Mouse (Mus musculus) liver, embryonic 15.5 days (tissue): ENCODE measurements around the gene Eln. TPM values are rescaled to one million over a fixed set of nuclear protein-coding genes. Genes with fewer than 3 reads are reported as not detected.

Experiments used
- ATAC-seq: fragments of 200-750 bp; cut with Nextera tagmentation; 2 replicates; pipeline ENCODE4 v1.8.0; 2017; ENCODE audit warnings: moderate number of reproducible peaks, mild to moderate bottlenecking, moderate library complexity; ENCODE audit not compliant: insufficient read depth
- H3K27ac ChIP-seq: fragments of 300-500 bp; sonication (generic); replicated peaks from 2 replicates; pipeline ENCODE4 v1.5.1; 2015; ENCODE audit warnings: mild to moderate bottlenecking, inconsistent platforms
- H3K27me3 ChIP-seq: fragments of 300-500 bp; sonication (generic); 2 replicates; pipeline ENCODE4 v1.6.1; 2015; ENCODE audit warnings: mild to moderate bottlenecking, inconsistent platforms
- H3K36me3 ChIP-seq: fragments of 300-500 bp; sonication (generic); replicated peaks from 2 replicates; pipeline ENCODE4 v1.6.1; 2015; ENCODE audit warnings: moderate library complexity, mild to moderate bottlenecking, inconsistent platforms
- H3K4me1 ChIP-seq: fragments of 300-500 bp; sonication (generic); replicated peaks from 2 replicates; pipeline ENCODE4 v1.6.1; 2015; ENCODE audit warnings: inconsistent platforms
- H3K4me2 ChIP-seq: fragments of 300-500 bp; sonication (generic); 2 replicates; pipeline ENCODE4 v1.6.1; 2015; ENCODE audit warnings: moderate library complexity, mild to moderate bottlenecking, inconsistent platforms
- H3K4me3 ChIP-seq: fragments of 300-500 bp; sonication (generic); replicated peaks from 2 replicates; pipeline ENCODE4 v1.5.1; 2015; ENCODE audit warnings: mild to moderate bottlenecking, inconsistent platforms
- H3K9ac ChIP-seq: fragments of 300-500 bp; sonication (generic); 2 replicates; pipeline ENCODE4 v1.6.1; 2015; ENCODE audit warnings: moderate library complexity, mild to moderate bottlenecking, inconsistent platforms
- H3K9me3 ChIP-seq: fragments of 300-500 bp; sonication (generic); replicated peaks from 2 replicates; pipeline ENCODE4 v1.6.1; 2016; ENCODE audit warnings: inconsistent platforms
- WGBS: fragments of 180-500 bp; shearing (Covaris S2); methylation state at CpG from one replicate; pipeline ENCODE4 v1.1.7; 2015; ENCODE audit warnings: mixed read lengths; ENCODE audit not compliant: insufficient replicate concordance; 5-methylcytosine and 5-hydroxymethylcytosine counted together
- polyA plus RNA-seq: library from polyadenylated mRNA; unstranded; fragments of >200 nt; fragmentation: Nextera tagmentation; extraction: Ambion mirVana; gene quantifications from 2 replicates; pipeline ENCODE4 v1.2.1, GENCODE M21; 2015

Gene Eln
- polyA plus RNA-seq, 1 experiment from 2014 or later = 5.0 TPM

GRCm38 (mm10) chr5:134765441-134765840 lies 18.3 kb upstream of the Eln start:
- Histone ChIP-seq H3K9me3 (no peaks in the 10 kb centered on the region), H3K9ac (no peak overlapping the region), H3K4me2 (no peak overlapping the region), H3K27me3 (no peaks in the 10 kb centered on the region), H3K27ac (no peak overlapping the region), H3K4me1 (no peaks in the 10 kb centered on the region), H3K36me3 (no peaks in the 10 kb centered on the region), H3K4me3 (no peak overlapping the region)
- WGBS = 74% methylated on average over 16 of the region's 16 CpGs
- no peak for ATAC-seq

DNA sequence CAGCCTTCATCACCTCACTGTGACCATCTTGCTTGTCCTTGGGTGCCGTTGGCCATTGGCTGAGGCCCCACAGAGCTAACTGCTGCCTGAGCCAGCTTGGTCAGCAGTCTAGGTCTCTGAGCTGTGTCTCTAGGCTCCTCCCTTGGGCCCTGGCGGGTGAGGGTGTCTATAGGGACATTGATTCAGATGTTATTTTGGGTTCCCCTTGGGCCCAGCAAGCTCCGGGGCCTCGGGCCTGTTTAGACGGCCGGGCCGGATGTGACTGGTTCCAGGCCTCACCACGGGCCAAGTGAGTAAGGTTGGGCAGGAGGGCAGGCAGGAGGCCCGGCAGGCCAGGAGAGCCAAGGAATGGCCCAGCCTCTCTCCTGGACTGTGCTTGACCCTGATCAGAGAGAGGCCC lies 16.2 kb upstream of the Eln start:
- no peak overlapping the region for H3K4me2 ChIP-seq
- H3K36me3 ChIP-seq = no peaks in the 10 kb centered on the region
- no peaks in the 10 kb centered on the region for H3K4me1 ChIP-seq
- WGBS = 70% methylated on average over 9 of the region's 9 CpGs
- no peaks in the 10 kb centered on the region for H3K9me3 ChIP-seq
- no peak overlapping the region for H3K9ac ChIP-seq
- no peak overlapping the region for H3K4me3 ChIP-seq
- H3K27me3 ChIP-seq = no peaks in the 10 kb centered on the region
- no peak overlapping the region for H3K27ac ChIP-seq
- ATAC-seq = no peak

DNA sequence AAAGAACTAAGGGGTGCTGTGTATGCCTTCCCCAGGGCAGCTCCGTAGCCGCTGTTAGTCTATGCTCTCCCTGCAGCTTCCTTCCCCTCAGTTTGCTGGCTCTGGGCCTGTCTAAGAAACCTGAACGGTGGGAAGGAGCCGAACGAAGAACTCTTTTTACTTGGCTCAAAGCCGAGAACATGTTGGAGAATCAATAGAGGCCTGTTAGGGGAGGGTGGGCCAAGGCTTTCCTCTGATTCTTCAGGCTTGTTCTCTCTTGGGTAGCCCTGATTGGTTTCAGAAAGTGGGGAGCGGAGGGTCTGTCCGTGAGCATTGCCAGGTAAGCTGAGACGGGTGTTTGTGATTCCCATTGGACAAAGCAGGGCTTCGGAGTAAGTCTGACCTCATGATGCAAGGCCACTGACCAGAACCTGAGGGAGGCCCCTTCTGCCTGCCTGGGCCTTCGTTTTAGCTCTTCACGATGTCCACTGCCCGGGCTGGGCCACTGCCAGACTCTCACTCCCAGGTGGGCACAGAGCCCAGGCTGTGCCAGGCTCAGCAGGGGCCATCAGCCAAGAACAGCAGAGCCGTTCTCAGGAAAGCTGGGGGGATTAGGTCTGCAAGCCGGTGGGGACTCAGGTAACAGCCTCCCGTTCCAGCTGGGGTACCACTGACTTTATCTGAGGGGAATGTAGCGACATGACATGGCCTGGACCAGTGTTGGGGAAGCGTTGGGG lies 14.4 kb upstream of the Eln start:
- Histone ChIP-seq H3K9ac (no peak overlapping the region), H3K4me1 (no peaks in the 10 kb centered on the region), H3K27ac (no peak overlapping the region), H3K9me3 (no peaks in the 10 kb centered on the region), H3K4me2 (no peak overlapping the region), H3K36me3 (no peaks in the 10 kb centered on the region), H3K27me3 (no peaks in the 10 kb centered on the region), H3K4me3 (no peak overlapping the region)
- WGBS = 64% methylated on average over 18 of the region's 18 CpGs
- no peak for ATAC-seq

- no peak overlapping the region for H3K27ac ChIP-seq
- no peak overlapping the region for H3K4me3 ChIP-seq
- no peaks in the 10 kb centered on the region for H3K36me3 ChIP-seq
- H3K9me3 ChIP-seq = no peaks in the 10 kb centered on the region
- no peaks in the 10 kb centered on the region for H3K27me3 ChIP-seq
- H3K4me2 ChIP-seq = no peak overlapping the region
- no peak for ATAC-seq
- no peak overlapping the region for H3K9ac ChIP-seq
- WGBS = 27% methylated on average over 13 of the region's 13 CpGs
- H3K4me1 ChIP-seq = no peaks in the 10 kb centered on the region
These were observed 8.9 kb upstream of the Eln start for GRCm38 (mm10) chr5:134756031-134756430.

- no peak overlapping the region for H3K4me2 ChIP-seq
- no peak overlapping the region for H3K9ac ChIP-seq
- H3K9me3 ChIP-seq = no peaks in the 10 kb centered on the region
- H3K27ac ChIP-seq = no peak overlapping the region
- H3K4me3 ChIP-seq = no peak overlapping the region
- WGBS = 53% methylated on average over 10 of the region's 10 CpGs
- H3K36me3 ChIP-seq = no peaks in the 10 kb centered on the region
- no peak for ATAC-seq
- no peaks in the 10 kb centered on the region for H3K4me1 ChIP-seq
- no peaks in the 10 kb centered on the region for H3K27me3 ChIP-seq
These were observed 7.0 kb upstream of the Eln start for GRCm38 (mm10) chr5:134754096-134754495.

DNA sequence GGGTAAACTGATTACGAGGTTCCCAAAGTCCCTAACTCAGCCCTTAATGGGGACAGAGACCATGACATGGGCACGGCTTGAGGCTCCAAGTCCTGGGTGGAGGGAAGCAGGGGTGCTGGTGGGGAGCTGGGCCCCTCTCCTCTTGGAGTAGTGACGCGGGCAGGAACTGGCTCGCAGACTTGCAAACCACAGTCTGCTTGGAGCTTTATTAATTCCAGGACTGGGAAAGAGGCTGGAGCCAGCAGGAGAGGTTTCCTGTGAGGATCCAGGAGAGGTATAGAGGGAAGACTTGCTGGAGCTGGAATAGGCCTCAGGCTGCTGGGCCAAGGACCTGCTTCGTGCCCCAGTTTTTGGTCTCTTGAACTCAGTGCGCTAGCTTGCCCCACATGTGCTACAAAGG lies 3.3 kb upstream of the Eln start:
- Histone ChIP-seq H3K4me1 (0 out of 2 replicates have a peak, but pooled peaks cover 3% of the 10 kb centered on the region), H3K36me3 (no peaks in the 10 kb centered on the region), H3K27me3 (peaks cover 14% of the 10 kb centered on the region), H3K4me2 (no peak overlapping the region), H3K4me3 (no peak overlapping the region), H3K27ac (no peak overlapping the region), H3K9me3 (no peaks in the 10 kb centered on the region), H3K9ac (no peak overlapping the region)
- no peak for ATAC-seq
- 75% methylated on average over 7 of the region's 7 CpGs for WGBS

DNA sequence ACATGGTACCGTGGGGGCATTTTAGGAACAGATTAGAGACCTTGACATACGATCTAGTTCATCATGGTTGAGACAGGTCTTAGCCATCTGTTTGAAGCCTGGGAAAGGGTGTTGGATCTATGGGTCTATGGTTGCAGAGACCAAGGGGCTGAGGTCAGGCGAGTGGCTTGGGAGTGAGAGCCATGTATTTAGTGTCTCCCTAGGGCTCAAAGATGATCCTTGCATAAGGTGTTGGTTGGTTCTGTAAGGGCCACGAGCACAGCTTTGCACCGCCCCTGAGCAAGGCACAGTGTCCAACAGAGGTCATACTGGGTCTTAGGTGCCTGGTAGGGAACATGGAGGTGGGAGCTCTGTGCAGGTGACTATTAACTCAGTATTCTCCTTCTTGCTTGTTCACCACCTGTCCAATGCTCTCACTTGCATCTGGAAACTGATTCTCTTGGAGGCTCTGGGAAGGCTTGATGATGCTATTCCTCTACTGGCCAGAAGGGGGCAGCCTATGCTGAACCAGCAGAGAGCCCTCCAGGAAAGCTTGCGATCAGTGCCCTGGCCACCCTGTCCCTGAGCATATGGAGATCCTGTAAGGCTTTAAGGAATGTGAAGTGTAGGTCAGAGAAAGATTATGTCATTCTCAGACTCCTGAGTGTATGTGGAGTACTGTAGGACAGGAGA lies 960 bp upstream of the Eln start:
- WGBS = 42% methylated on average over 6 of the region's 6 CpGs
- H3K27me3 ChIP-seq = peaks cover 14% of the 10 kb centered on the region
- H3K9ac ChIP-seq = no peak overlapping the region

DNA sequence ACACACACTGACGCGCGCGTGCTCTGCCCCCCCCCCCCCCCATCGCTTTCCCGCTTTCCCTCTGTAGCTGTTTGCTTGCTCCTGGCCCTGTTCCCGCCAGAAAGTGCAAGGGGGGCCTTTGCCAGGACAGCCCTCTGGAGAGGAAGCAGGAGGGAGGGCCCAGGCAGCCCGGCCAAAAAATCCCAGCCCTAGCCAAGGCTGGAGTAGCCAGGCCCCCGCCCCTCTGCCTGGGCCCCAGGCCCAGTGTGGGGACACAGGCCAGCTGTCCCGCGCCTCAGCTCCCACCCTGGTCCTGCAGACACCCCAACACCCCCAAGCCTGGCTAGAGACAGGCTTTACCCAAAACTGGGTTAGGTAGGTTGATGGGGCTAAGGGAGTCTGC lies 380 bp upstream of the Eln start:
- no peaks in the 10 kb centered on the region for H3K36me3 ChIP-seq
- ATAC-seq = no peak
- 0 out of 2 replicates have a peak, but pooled peaks cover 6% of the 10 kb centered on the region for H3K4me1 ChIP-seq
- peak overlapping the region; percentile 54; the same call in 1 of the 2 replicates for H3K4me2 ChIP-seq
- H3K9ac ChIP-seq = no peak overlapping the region
- 21% methylated on average over 4 of the region's 11 CpGs for WGBS
- H3K4me3 ChIP-seq = no peak overlapping the region
- H3K27ac ChIP-seq = no peak overlapping the region
- no peaks in the 10 kb centered on the region for H3K9me3 ChIP-seq
- H3K27me3 ChIP-seq = peaks cover 14% of the 10 kb centered on the region

More for the DNA sequence above, 960 bp upstream of the Eln start:
- H3K9me3 ChIP-seq = no peaks in the 10 kb centered on the region
- no peak; the same call in 1 of the 2 replicates for ATAC-seq
- H3K4me2 ChIP-seq = no peak overlapping the region
- H3K27ac ChIP-seq = no peak overlapping the region
- no peak overlapping the region for H3K4me3 ChIP-seq
- H3K4me1 ChIP-seq = 0 out of 2 replicates have a peak, but pooled peaks cover 6% of the 10 kb centered on the region
- no peaks in the 10 kb centered on the region for H3K36me3 ChIP-seq

- 56% methylated on average over 10 of the region's 10 CpGs for WGBS
- no peak for ATAC-seq
These were observed 922 bp downstream of the Eln start for GRCm38 (mm10) chr5:134746201-134746600.

GRCm38 (mm10) chr5:134745801-134746200 lies 1.3 kb downstream of the Eln start:
- Histone ChIP-seq H3K4me1 (0 out of 2 replicates have a peak, but pooled peaks cover 6% of the 10 kb centered on the region), H3K4me2 (no peak overlapping the region), H3K4me3 (no peak overlapping the region), H3K36me3 (no peaks in the 10 kb centered on the region), H3K9me3 (no peaks in the 10 kb centered on the region), H3K9ac (no peak overlapping the region), H3K27me3 (peaks cover 14% of the 10 kb centered on the region), H3K27ac (no peak overlapping the region)
- no peak for ATAC-seq
- WGBS = 56% methylated on average over 3 of the region's 3 CpGs

More at GRCm38 (mm10) chr5:134746201-134746600, 922 bp downstream of the Eln start:
- no peak overlapping the region for H3K9ac ChIP-seq
- H3K36me3 ChIP-seq = no peaks in the 10 kb centered on the region
- 0 out of 2 replicates have a peak, but pooled peaks cover 6% of the 10 kb centered on the region for H3K4me1 ChIP-seq
- no peak overlapping the region for H3K4me3 ChIP-seq
- H3K9me3 ChIP-seq = no peaks in the 10 kb centered on the region
- H3K27me3 ChIP-seq = peaks cover 14% of the 10 kb centered on the region
- no peak overlapping the region for H3K4me2 ChIP-seq
- H3K27ac ChIP-seq = no peak overlapping the region

DNA sequence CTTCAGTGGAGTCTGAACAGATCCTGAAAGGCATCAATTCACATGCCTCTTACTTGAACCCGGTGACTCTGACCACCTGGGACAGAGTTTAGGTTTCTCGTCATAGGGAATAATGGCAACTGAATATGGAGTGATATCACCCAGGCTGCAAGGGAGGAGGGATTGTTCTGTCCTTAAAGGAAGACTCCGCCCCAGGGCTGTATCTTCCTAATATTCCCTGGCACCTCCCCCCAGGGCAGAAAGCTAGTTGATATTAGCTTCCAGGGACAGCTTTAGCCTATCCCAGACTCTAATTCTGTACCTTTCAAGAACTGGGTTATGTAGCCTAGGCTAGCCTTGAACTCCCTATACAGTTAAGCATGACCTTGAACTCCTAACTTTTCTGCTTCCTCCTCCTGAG lies 2.1 kb downstream of the Eln start:
- H3K36me3 ChIP-seq = no peaks in the 10 kb centered on the region
- H3K27me3 ChIP-seq = peaks cover 14% of the 10 kb centered on the region
- H3K27ac ChIP-seq = no peak overlapping the region
- H3K4me1 ChIP-seq = 0 out of 2 replicates have a peak, but pooled peaks cover 6% of the 10 kb centered on the region
- no peak overlapping the region for H3K4me2 ChIP-seq
- no peak for ATAC-seq
- 67% methylated on average over 3 of the region's 3 CpGs for WGBS
- H3K9me3 ChIP-seq = no peaks in the 10 kb centered on the region
- H3K9ac ChIP-seq = no peak overlapping the region
- H3K4me3 ChIP-seq = no peak overlapping the region
